Mouse (Mus musculus) skeletal muscle tissue, adult 2 months (tissue): Measurements from ENCODE around the gene Gjb5.

Experiments
- DNase-seq: peaks from one replicate; pipeline ENCODE4 v3.0.0-alpha.2; 2012; ENCODE audit warnings: low read depth, low spot score

Gjb5 gene

GRCm38 (mm10) chr4:127311561-127311960 lies 46.4 kb downstream of the Gjb5 start:
- no peak for DNase-seq

GRCm38 (mm10) chr4:127306915-127307314 lies 51.1 kb downstream of the Gjb5 start:
- DNase-seq: no peak
